Mouse (Mus musculus) liver, adult 2 months (tissue): ENCODE measurements around the gene Cux1.

Experiments used
- CTCF ChIP-seq: fragments of 200-500 bp; IDR thresholded peaks from 2 replicates; pipeline ENCODE4 v1.5.1; 2011; ENCODE audit warnings: low read depth, low read length, control low read depth
- POLR2A ChIP-seq: fragments of 200-500 bp; IDR thresholded peaks from 2 replicates; pipeline ENCODE4 v1.6.1; 2011; ENCODE audit warnings: low read length, control low read depth; ENCODE audit not compliant: insufficient read depth; ENCODE audit errors: extremely low read depth

DNA sequence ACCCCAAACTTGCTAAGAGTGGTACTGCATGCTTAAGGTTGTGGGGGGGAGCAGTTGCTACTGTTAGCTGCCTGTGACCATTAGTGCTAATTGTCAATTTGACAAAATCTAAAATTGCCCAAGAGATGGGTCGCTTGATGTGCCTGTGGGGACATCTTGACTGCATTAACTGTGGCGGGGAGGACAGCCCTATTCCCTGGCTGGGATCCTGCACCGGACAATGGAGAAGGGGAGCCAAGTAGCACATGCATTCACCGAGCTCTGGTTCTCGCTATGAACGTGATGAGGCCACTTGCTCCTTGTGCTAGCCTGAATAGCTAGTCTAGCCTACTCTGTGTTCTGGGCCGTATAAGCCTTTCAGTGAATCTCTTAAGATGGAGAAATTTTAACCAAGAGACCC is 72.4 kb downstream of the Cux1 start:
- no peak for TF ChIP-seq POLR2A
- no peak for TF ChIP-seq CTCF
